Mouse (Mus musculus) lung, postnatal 0 days (tissue): Measurements from ENCODE around the gene Rgs6. TPM values are rescaled to one million over a fixed set of nuclear protein-coding genes. Genes with fewer than 3 reads are reported as not detected.
A peak's percentile ranks its signal among the peaks of the same experiment; 100 is the strongest.

ENCODE experiments used
- ATAC-seq: fragments of 200-750 bp; cut with Nextera tagmentation; 2 replicates; pipeline ENCODE4 v1.8.0; 2017; ENCODE audit warnings: moderate library complexity
- DNase-seq: peaks from one replicate; pipeline ENCODE4 v3.0.0-alpha.2; 2016; ENCODE audit warnings: low spot score
- H3K27ac ChIP-seq: fragments of 300-500 bp; sonication (generic); 2 replicates; pipeline ENCODE4 v1.5.1; 2014; ENCODE audit warnings: antibody characterized with exemption, mild to moderate bottlenecking, low read length, mixed read lengths
- H3K27me3 ChIP-seq: fragments of 300-500 bp; sonication (generic); replicated peaks from 2 replicates; pipeline ENCODE4 v1.6.1; 2014; ENCODE audit warnings: low read length, mixed read lengths; ENCODE audit not compliant: insufficient read depth
- H3K36me3 ChIP-seq: fragments of 300-500 bp; sonication (generic); 2 replicates; pipeline ENCODE4 v1.6.1; 2014; ENCODE audit warnings: low read length, mixed read lengths; ENCODE audit not compliant: insufficient read depth
- H3K4me1 ChIP-seq: fragments of 300-500 bp; sonication (generic); 2 replicates; pipeline ENCODE4 v1.6.1; 2014; ENCODE audit warnings: antibody characterized with exemption, low read depth, low read length, mixed read lengths; ENCODE audit not compliant: insufficient read depth
- H3K4me2 ChIP-seq: fragments of 300-500 bp; sonication (generic); replicated peaks from 2 replicates; pipeline ENCODE4 v1.6.1; 2014; ENCODE audit warnings: low read depth, mild to moderate bottlenecking, low read length, moderate library complexity, mixed read lengths
- H3K4me3 ChIP-seq: fragments of 300-500 bp; sonication (generic); 2 replicates; pipeline ENCODE4 v1.5.1; 2014; ENCODE audit warnings: low read depth, low read length
- H3K9ac ChIP-seq: fragments of 300-500 bp; sonication (generic); replicated peaks from 2 replicates; pipeline ENCODE4 v1.6.1; 2014; ENCODE audit warnings: low read depth, mild to moderate bottlenecking
- H3K9me3 ChIP-seq: fragments of 300-500 bp; sonication (generic); 2 replicates; pipeline ENCODE4 v1.6.1; 2016; ENCODE audit warnings: low read length, mixed read lengths
- CTCF ChIP-seq: IDR thresholded peaks from 2 replicates; pipeline ENCODE4 v1.5.1; 2016; ENCODE audit warnings: antibody characterized with exemption, mild to moderate bottlenecking
- EP300 ChIP-seq: IDR thresholded peaks from 2 replicates; pipeline ENCODE4 v1.6.1; 2016; ENCODE audit warnings: antibody characterized with exemption, mild to moderate bottlenecking, control low read depth
- WGBS: fragments of 180-500 bp; shearing (Covaris S2); extraction: QIAGEN DNeasy Blood & Tissue Kit; methylation state at CpG from one replicate; pipeline ENCODE4 v1.1.7; 2014; 5-methylcytosine and 5-hydroxymethylcytosine counted together
- polyA plus RNA-seq: library from polyadenylated mRNA; unstranded; fragments of >200 nt; fragmentation: Nextera tagmentation; extraction: Ambion mirVana; gene quantifications from 2 replicates; pipeline ENCODE4 v1.2.1, GENCODE M21; 2015

Gene Rgs6
- polyA plus RNA-seq, 1 experiment from 2014 or later: 2.6 TPM

GRCm38 (mm10) chr12:83013918-83014691, 426.0 kb downstream of the Rgs6 start:
- Histone ChIP-seq H3K27me3 (no peaks in the 10 kb centered on the region), H3K4me2 (no peak overlapping the region), H3K9me3 (no peaks in the 10 kb centered on the region), H3K36me3 (no peaks in the 10 kb centered on the region), H3K4me1 (no peaks in the 10 kb centered on the region), H3K4me3 (no peak overlapping the region), H3K9ac (no peak overlapping the region), H3K27ac (no peak overlapping the region)
- DNase-seq (peak; percentile 72), ATAC-seq (peak; percentile 57; the same call in 1 of the 2 replicates)
- WGBS: 43% methylated on average over 4 of the region's 4 CpGs
- TF ChIP-seq EP300 (no peak), CTCF (no peak)

- no peak overlapping the region for H3K4me3 ChIP-seq
- H3K9ac ChIP-seq: no peak overlapping the region
- 22% methylated on average over 2 of the region's 2 CpGs for WGBS
- no peak for TF ChIP-seq EP300
- peak; percentile 40 for TF ChIP-seq CTCF
- DNase-seq (no peak), ATAC-seq (no peak)
- H3K27me3 ChIP-seq: no peaks in the 10 kb centered on the region
- no peaks in the 10 kb centered on the region for H3K4me1 ChIP-seq
- no peaks in the 10 kb centered on the region for H3K9me3 ChIP-seq
- H3K36me3 ChIP-seq: no peaks in the 10 kb centered on the region
- no peak overlapping the region for H3K27ac ChIP-seq
- no peak overlapping the region for H3K4me2 ChIP-seq
Measured at GRCm38 (mm10) chr12:83014848-83015247, 426.8 kb downstream of the Rgs6 start.

- 48% methylated on average over 5 of the region's 5 CpGs for WGBS
- Histone ChIP-seq H3K4me2 (no peak overlapping the region), H3K36me3 (no peaks in the 10 kb centered on the region), H3K9me3 (no peaks in the 10 kb centered on the region), H3K27ac (no peak overlapping the region), H3K4me3 (no peak overlapping the region), H3K27me3 (no peaks in the 10 kb centered on the region), H3K9ac (no peak overlapping the region), H3K4me1 (no peaks in the 10 kb centered on the region)
- no peak for ATAC-seq
- DNase-seq: no peak
- TF ChIP-seq EP300 (no peak), CTCF (no peak)
Measured at GRCm38 (mm10) chr12:83015366-83015765, 427.3 kb downstream of the Rgs6 start.

- ATAC-seq: no peak
Measured at GRCm38 (mm10) chr12:83016486-83016885, 428.4 kb downstream of the Rgs6 start.

GRCm38 (mm10) chr12:83018005-83018404, 429.9 kb downstream of the Rgs6 start:
- Histone ChIP-seq H3K9ac (no peak overlapping the region), H3K9me3 (no peaks in the 10 kb centered on the region), H3K4me3 (no peak overlapping the region), H3K36me3 (no peaks in the 10 kb centered on the region), H3K27me3 (no peaks in the 10 kb centered on the region), H3K4me1 (no peaks in the 10 kb centered on the region), H3K27ac (no peak overlapping the region), H3K4me2 (no peak overlapping the region)
- DNase-seq (peak; percentile 78), ATAC-seq (no peak)
- WGBS: 2% methylated on average over 3 of the region's 3 CpGs
- peak; percentile 95 for TF ChIP-seq CTCF
- TF ChIP-seq EP300: no peak

More at GRCm38 (mm10) chr12:83016486-83016885, 428.4 kb downstream of the Rgs6 start:
- Histone ChIP-seq H3K27me3 (no peaks in the 10 kb centered on the region), H3K9ac (no peak overlapping the region), H3K27ac (no peak overlapping the region), H3K9me3 (no peaks in the 10 kb centered on the region), H3K4me1 (no peaks in the 10 kb centered on the region), H3K4me3 (no peak overlapping the region), H3K36me3 (no peaks in the 10 kb centered on the region), H3K4me2 (no peak overlapping the region)
- TF ChIP-seq CTCF: no peak
- TF ChIP-seq EP300: no peak
- no peak for DNase-seq
- WGBS: 71% methylated on average over 6 of the region's 6 CpGs

GRCm38 (mm10) chr12:83026985-83027384, 438.9 kb downstream of the Rgs6 start:
- H3K9me3 ChIP-seq: no peaks in the 10 kb centered on the region
- H3K36me3 ChIP-seq: no peaks in the 10 kb centered on the region
- H3K4me1 ChIP-seq: no peaks in the 10 kb centered on the region
- H3K27ac ChIP-seq: no peak overlapping the region
- WGBS: 47% methylated on average over 3 of the region's 3 CpGs
- H3K27me3 ChIP-seq: no peaks in the 10 kb centered on the region
- no peak overlapping the region for H3K4me2 ChIP-seq
- TF ChIP-seq EP300 (no peak), CTCF (peak; percentile 51)
- DNase-seq (no peak), ATAC-seq (no peak)
- H3K4me3 ChIP-seq: no peak overlapping the region
- H3K9ac ChIP-seq: no peak overlapping the region
